Mouse (Mus musculus): ENCODE data around the gene Arhgef26.

DNA sequence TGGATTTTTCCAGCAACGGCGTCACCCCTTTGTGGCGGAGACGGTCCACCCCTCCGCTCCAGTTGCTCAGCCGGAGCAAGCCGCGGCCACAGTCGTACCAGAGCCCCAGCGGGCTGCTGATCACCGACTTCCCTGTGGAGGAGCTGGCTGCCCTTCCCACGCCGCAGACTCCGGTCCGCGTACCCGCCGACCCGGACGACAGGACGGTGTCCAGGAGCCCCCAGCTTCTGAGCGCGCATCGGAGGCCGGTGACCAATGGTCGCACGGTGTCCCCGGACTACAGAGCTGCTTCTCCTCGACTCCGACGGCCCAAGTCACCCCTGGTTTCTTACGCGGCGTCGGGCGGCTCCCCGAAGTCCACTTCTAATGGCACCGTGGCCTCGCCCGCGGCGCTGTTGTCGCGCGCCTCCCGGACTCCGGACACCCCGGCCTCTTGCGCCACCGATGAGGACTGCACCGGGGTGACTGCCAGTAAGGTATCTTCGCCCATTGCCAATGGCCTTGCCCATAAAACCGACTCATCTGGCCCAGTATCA, 1.4 kb downstream of the Arhgef26 start:
- no peak for TF ChIP-seq TAL1 (IDR thresholded peaks at IDR 0.05; ENCODE audit: low read length)
- no peak for TF ChIP-seq GATA1 (IDR thresholded peaks at IDR 0.05; ENCODE audit: low read length)

Measured in erythroblast, embryonic 14.5 days (primary cell).